Mouse (Mus musculus) lung, postnatal 0 days (tissue): Measurements from ENCODE around the gene Gdap2. TPM values are rescaled to one million over a fixed set of nuclear protein-coding genes. Genes with fewer than 3 reads are reported as not detected.

ENCODE experiments used
- ATAC-seq: fragments of 200-750 bp; cut with Nextera tagmentation; 2 replicates; pipeline ENCODE4 v1.8.0; 2017; ENCODE audit warnings: moderate library complexity
- DNase-seq: peaks from one replicate; pipeline ENCODE4 v3.0.0-alpha.2; 2016; ENCODE audit warnings: low spot score
- H3K27ac ChIP-seq: fragments of 300-500 bp; sonication (generic); 2 replicates; pipeline ENCODE4 v1.5.1; 2014; ENCODE audit warnings: antibody characterized with exemption, mild to moderate bottlenecking, low read length, mixed read lengths
- H3K27me3 ChIP-seq: fragments of 300-500 bp; sonication (generic); replicated peaks from 2 replicates; pipeline ENCODE4 v1.6.1; 2014; ENCODE audit warnings: low read length, mixed read lengths; ENCODE audit not compliant: insufficient read depth
- H3K36me3 ChIP-seq: fragments of 300-500 bp; sonication (generic); 2 replicates; pipeline ENCODE4 v1.6.1; 2014; ENCODE audit warnings: low read length, mixed read lengths; ENCODE audit not compliant: insufficient read depth
- H3K4me1 ChIP-seq: fragments of 300-500 bp; sonication (generic); 2 replicates; pipeline ENCODE4 v1.6.1; 2014; ENCODE audit warnings: antibody characterized with exemption, low read depth, low read length, mixed read lengths; ENCODE audit not compliant: insufficient read depth
- H3K4me2 ChIP-seq: fragments of 300-500 bp; sonication (generic); replicated peaks from 2 replicates; pipeline ENCODE4 v1.6.1; 2014; ENCODE audit warnings: low read depth, mild to moderate bottlenecking, low read length, moderate library complexity, mixed read lengths
- H3K4me3 ChIP-seq: fragments of 300-500 bp; sonication (generic); 2 replicates; pipeline ENCODE4 v1.5.1; 2014; ENCODE audit warnings: low read depth, low read length
- H3K9ac ChIP-seq: fragments of 300-500 bp; sonication (generic); replicated peaks from 2 replicates; pipeline ENCODE4 v1.6.1; 2014; ENCODE audit warnings: low read depth, mild to moderate bottlenecking
- H3K9me3 ChIP-seq: fragments of 300-500 bp; sonication (generic); 2 replicates; pipeline ENCODE4 v1.6.1; 2016; ENCODE audit warnings: low read length, mixed read lengths
- CTCF ChIP-seq: IDR thresholded peaks from 2 replicates; pipeline ENCODE4 v1.5.1; 2016; ENCODE audit warnings: antibody characterized with exemption, mild to moderate bottlenecking
- EP300 ChIP-seq: IDR thresholded peaks from 2 replicates; pipeline ENCODE4 v1.6.1; 2016; ENCODE audit warnings: antibody characterized with exemption, mild to moderate bottlenecking, control low read depth
- WGBS: fragments of 180-500 bp; shearing (Covaris S2); extraction: QIAGEN DNeasy Blood & Tissue Kit; methylation state at CpG from one replicate; pipeline ENCODE4 v1.1.7; 2014; 5-methylcytosine and 5-hydroxymethylcytosine counted together
- polyA plus RNA-seq: library from polyadenylated mRNA; unstranded; fragments of >200 nt; fragmentation: Nextera tagmentation; extraction: Ambion mirVana; gene quantifications from 2 replicates; pipeline ENCODE4 v1.2.1, GENCODE M21; 2015

Gene Gdap2
- polyA plus RNA-seq, 1 experiment from 2014 or later = 21.3 TPM

DNA sequence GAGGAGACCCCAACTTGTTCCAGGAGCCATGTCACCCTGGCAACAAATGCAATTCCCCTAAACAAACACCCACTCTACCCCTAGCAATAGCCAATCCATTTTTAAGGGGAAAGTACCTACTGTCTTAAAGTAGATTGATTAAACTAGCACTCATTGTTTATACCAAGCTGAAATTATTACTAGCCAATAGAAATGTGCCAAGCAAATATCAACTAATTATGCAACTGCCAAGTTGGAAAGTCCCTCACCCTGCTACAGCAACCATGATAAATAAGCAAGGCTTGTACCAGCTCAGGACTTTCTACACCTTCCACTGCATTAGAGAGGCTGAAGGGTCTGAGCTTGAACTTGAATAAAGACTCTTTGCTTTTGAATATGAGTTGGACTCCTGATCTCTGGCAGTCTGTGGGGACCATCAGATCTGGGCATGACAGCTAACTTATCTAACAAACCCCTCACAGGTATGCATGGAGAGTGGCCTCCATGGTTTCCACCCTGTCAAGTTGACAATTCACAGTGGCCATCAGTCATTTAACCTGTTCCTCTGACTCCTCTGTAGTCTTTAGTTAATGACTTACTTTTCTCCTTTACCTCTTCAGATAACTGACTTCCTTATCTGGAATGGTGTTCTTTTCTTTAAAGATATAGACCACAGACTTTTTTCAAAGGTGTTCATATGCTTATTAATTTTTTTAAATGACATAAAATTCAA lies 74.7 kb downstream of the Gdap2 start:
- H3K27me3 ChIP-seq = no peaks in the 10 kb centered on the region
- H3K9ac ChIP-seq = no peak overlapping the region
- no peak overlapping the region for H3K4me3 ChIP-seq
- no peaks in the 10 kb centered on the region for H3K36me3 ChIP-seq
- no peaks in the 10 kb centered on the region for H3K4me1 ChIP-seq
- H3K9me3 ChIP-seq = no peaks in the 10 kb centered on the region
- DNase-seq (no peak), ATAC-seq (no peak)
- TF ChIP-seq CTCF (no peak), EP300 (no peak)
- H3K27ac ChIP-seq = no peak overlapping the region
- H3K4me2 ChIP-seq = no peak overlapping the region

DNA sequence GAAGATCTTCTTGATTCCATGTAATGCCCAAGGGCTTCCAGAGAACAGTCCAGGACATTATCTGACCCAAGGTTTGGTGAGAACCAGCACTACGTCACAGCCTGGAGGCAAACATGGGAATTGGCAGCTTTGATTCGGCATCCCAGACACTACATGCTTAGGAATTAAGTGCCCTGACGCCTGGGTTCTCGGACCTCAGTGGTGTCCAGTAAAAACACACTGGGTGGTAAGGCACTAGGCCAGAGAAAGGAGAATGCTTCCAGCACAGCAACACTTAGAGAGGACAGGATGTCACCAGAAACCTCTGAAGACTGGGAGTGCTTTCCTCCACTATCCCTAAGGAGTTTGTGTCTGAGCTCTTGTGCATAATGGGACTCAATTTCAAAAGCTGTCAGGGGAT lies 80.0 kb downstream of the Gdap2 start:
- DNase-seq (no peak), ATAC-seq (no peak)
- TF ChIP-seq CTCF (no peak), EP300 (no peak)
- Histone ChIP-seq H3K4me3 (no peak overlapping the region), H3K27ac (no peak overlapping the region), H3K4me1 (no peaks in the 10 kb centered on the region), H3K4me2 (no peak overlapping the region), H3K27me3 (no peaks in the 10 kb centered on the region), H3K9me3 (no peaks in the 10 kb centered on the region), H3K36me3 (no peaks in the 10 kb centered on the region), H3K9ac (no peak overlapping the region)
- WGBS = 76% methylated on average over 4 of the region's 4 CpGs

- DNase-seq = no peak
- H3K9ac ChIP-seq = no peak overlapping the region
- H3K4me3 ChIP-seq = no peak overlapping the region
- H3K27me3 ChIP-seq = no peaks in the 10 kb centered on the region
- no peak for ATAC-seq
- H3K4me1 ChIP-seq = no peaks in the 10 kb centered on the region
- TF ChIP-seq EP300 (no peak), CTCF (no peak)
- H3K9me3 ChIP-seq = no peaks in the 10 kb centered on the region
- H3K4me2 ChIP-seq = no peak overlapping the region
- 33% methylated on average over 4 of the region's 4 CpGs for WGBS
- H3K36me3 ChIP-seq = no peaks in the 10 kb centered on the region
- H3K27ac ChIP-seq = no peak overlapping the region
These were observed 84.2 kb downstream of the Gdap2 start for GRCm38 (mm10) chr3:100246286-100246825.

Other genes starting within 250 kb of the Gdap2 start
- gene Wdr3, start within 50 bp of the Gdap2 start, polyA plus RNA-seq = 17.7 and 18.8 TPM in 2 replicates